Mouse (Mus musculus): ENCODE measurements around the gene Tcf12.

Tcf12 gene

DNA sequence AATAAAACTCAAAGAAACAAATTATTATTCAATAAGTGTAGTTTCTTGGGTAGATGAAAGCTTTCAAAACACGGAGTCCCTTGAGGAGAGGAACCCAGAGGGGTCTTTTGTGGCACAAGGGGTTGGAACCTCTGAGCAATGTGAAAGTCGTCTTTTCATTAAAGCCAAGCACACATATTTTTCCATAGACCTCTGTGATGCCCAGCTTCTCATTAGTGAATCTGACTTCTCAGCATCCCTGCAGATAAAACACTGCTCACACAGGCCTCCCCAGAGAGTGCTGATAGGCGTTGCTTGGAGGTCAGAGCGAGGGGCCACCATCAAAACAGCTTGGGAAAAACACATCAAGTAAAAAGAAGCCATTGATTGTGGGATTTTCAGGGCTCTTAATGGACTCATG, 298.8 kb downstream of the Tcf12 start:
- in situ Hi-C loops (cut with MboI; ENCODE audit: unreplicated experiment in 2 of 2), result loop anchor here in 1 of 2 experiments (10.0 to 25.0 kb wide), 2 partner anchors 268 to 1124 kb away; partner anchors contain the start of gene Pygo1

- in situ Hi-C loops (cut with MboI; ENCODE audit: unreplicated experiment in 2 of 2), result loop anchor here in 1 of 2 experiments (10.0 to 25.0 kb wide), 2 partner anchors 268 to 1125 kb away; partner anchors contain the start of gene Pygo1
Observed at GRCm38 (mm10) chr9:71812402-71812801, 299.3 kb downstream of the Tcf12 start.

GRCm38 (mm10) chr9:71811404-71811803, 300.3 kb downstream of the Tcf12 start:
- in situ Hi-C loops (cut with MboI; ENCODE audit: unreplicated experiment in 2 of 2), result loop anchor here in 1 of 2 experiments (10.0 to 25.0 kb wide), 2 partner anchors 267 to 1126 kb away; partner anchors contain the start of gene Pygo1

GRCm38 (mm10) chr9:71810723-71811122, 300.9 kb downstream of the Tcf12 start:
- in situ Hi-C loops (cut with MboI; ENCODE audit: unreplicated experiment in 2 of 2), result loop anchor here in 1 of 2 experiments (10.0 to 25.0 kb wide), 2 partner anchors 266 to 1127 kb away; partner anchors contain the start of gene Pygo1

- in situ Hi-C loops (cut with MboI; ENCODE audit: unreplicated experiment in 2 of 2), result loop anchor here (5.0 to 25.0 kb wide), 3 partner anchors 161 to 1129 kb away; partner anchors contain the start of gene Pygo1 (in 1 of the 2)
Observed at GRCm38 (mm10) chr9:71808640-71809254, 302.9 kb downstream of the Tcf12 start.

DNA sequence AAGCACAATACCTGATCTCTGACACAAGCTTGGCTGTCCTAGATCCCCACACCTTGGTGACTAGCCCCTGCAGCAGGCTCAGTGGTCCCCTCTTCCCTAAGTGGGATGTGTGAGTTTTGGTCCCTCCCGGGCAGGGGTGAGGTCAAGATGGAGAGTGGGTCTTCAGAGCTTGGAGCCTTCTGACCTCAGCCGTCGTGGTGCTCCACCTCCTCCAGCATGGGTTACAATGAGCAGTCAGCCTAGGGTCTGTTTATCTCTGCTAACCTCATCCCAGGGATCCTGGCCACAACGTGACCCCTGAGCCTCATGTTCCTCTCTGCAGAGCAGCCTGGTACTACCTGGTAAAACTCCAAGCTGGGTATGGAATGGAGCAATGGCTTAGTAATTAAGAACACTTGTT, 303.9 kb downstream of the Tcf12 start:
- in situ Hi-C loops (cut with MboI; ENCODE audit: unreplicated experiment in 2 of 2), result loop anchor here (5.0 to 25.0 kb wide), 3 partner anchors 160 to 1130 kb away; partner anchors contain the start of gene Pygo1 (in 1 of the 2)

GRCm38 (mm10) chr9:71806422-71806805, 305.3 kb downstream of the Tcf12 start:
- in situ Hi-C loops (cut with MboI; ENCODE audit: unreplicated experiment in 2 of 2), result loop anchor here (5.0 to 25.0 kb wide), 3 partner anchors 159 to 1131 kb away; partner anchors contain the start of gene Pygo1 (in 1 of the 2)

GRCm38 (mm10) chr9:71805646-71806421, 305.8 kb downstream of the Tcf12 start:
- in situ Hi-C loops (cut with MboI; ENCODE audit: unreplicated experiment in 2 of 2), result loop anchor here (5.0 to 25.0 kb wide), 3 partner anchors 159 to 1131 kb away; partner anchors contain the start of gene Pygo1 (in 1 of the 2)

GRCm38 (mm10) chr9:71804116-71804515, 307.6 kb downstream of the Tcf12 start:
- in situ Hi-C loops (cut with MboI; ENCODE audit: unreplicated experiment in 2 of 2), result loop anchor here (10.0 to 25.0 kb wide), 2 partner anchors 259 to 1133 kb away; partner anchors contain the start of gene Pygo1 (in 1 of the 2)

- in situ Hi-C loops (cut with MboI; ENCODE audit: unreplicated experiment in 2 of 2), result loop anchor here (10.0 to 25.0 kb wide), 2 partner anchors 258 to 1134 kb away; partner anchors contain the start of gene Pygo1 (in 1 of the 2)
Observed at GRCm38 (mm10) chr9:71803281-71803680, 308.4 kb downstream of the Tcf12 start.

DNA sequence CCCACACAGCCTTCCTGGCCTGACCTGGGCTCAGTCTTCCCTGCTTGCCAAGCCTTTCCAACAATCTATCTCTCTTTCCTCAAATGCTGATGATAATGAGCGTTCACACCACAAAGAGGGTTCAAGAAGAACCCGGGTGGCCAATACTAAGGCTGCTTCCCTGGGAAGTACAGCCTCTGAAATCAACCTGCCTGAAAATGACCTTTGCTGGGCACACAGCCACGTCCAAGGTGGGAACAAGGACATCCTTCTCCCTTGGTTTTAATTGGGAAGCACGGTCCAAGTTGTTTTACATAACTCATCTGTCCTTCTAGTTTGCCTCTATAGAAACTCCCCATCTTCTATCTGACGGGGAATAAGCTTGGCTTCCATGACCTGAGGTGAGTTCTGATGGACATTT, 312.1 kb downstream of the Tcf12 start:
- in situ Hi-C loops (cut with MboI; ENCODE audit: unreplicated experiment in 2 of 2), result no loop called here

GRCm38 (mm10) chr9:71798176-71798575, 313.5 kb downstream of the Tcf12 start:
- in situ Hi-C loops (cut with MboI; ENCODE audit: unreplicated experiment in 2 of 2), result no loop called here
